Mouse (Mus musculus): Measurements from ENCODE around the gene Alad.

GRCm38 (mm10) chr4:62544801-62545200 lies 25.1 kb upstream of the Alad start:
- no peak for TF ChIP-seq CTCF (IDR thresholded peaks at IDR 0.05; ENCODE audit: low read depth, low read length)
- no peak for TF ChIP-seq POLR2A (IDR thresholded peaks at IDR 0.05; ENCODE audit: extremely low read depth, insufficient read depth, low read length)
